Mouse (Mus musculus) embryonic fibroblast, embryonic 13.5 days (primary cell): ENCODE results near the gene Nipsnap1.

Experiments
- CTCF ChIP-seq: IDR thresholded peaks from 2 replicates; pipeline ENCODE4 v1.5.1; 2011; ENCODE audit warnings: mild to moderate bottlenecking, control low read depth, low read length, moderate library complexity, borderline replicate concordance; ENCODE audit not compliant: insufficient read depth
- POLR2A ChIP-seq: IDR thresholded peaks from 2 replicates; pipeline ENCODE4 v1.6.1; 2011; ENCODE audit warnings: low read depth, mild to moderate bottlenecking, control low read depth, low read length, moderate library complexity

- TF ChIP-seq CTCF (no peak), POLR2A (no peak)
These were observed 40.3 kb upstream of the Nipsnap1 start for GRCm38 (mm10) chr11:4833295-4833939.
